Mouse (Mus musculus): Measurements from ENCODE around the gene Plcb3.

Gene Plcb3

GRCm38 (mm10) chr19:6969665-6970381 is 6.4 kb downstream of the Plcb3 start:
- DNase-seq (ENCODE audit: low read depth), result peak; percentile 89

- no peak for DNase-seq (ENCODE audit: low read depth)
Measured at GRCm38 (mm10) chr19:6969291-6969664, 7.0 kb downstream of the Plcb3 start.

- DNase-seq (ENCODE audit: low read depth), result peak; percentile 55
Measured at GRCm38 (mm10) chr19:6968491-6969271, 7.6 kb downstream of the Plcb3 start.

- DNase-seq (ENCODE audit: low read depth), result no peak
Measured at GRCm38 (mm10) chr19:6956461-6956860, 19.8 kb downstream of the Plcb3 start.

- no peak for DNase-seq (ENCODE audit: low read depth)
Measured at GRCm38 (mm10) chr19:6955424-6955823, 20.8 kb downstream of the Plcb3 start.

- DNase-seq (ENCODE audit: low read depth), result peak; percentile 55
Measured at GRCm38 (mm10) chr19:6954046-6954445, 22.2 kb downstream of the Plcb3 start.

GRCm38 (mm10) chr19:6952712-6953037 is 23.6 kb downstream of the Plcb3 start:
- peak; percentile 45 for DNase-seq (ENCODE audit: low read depth)

- DNase-seq (ENCODE audit: low read depth), result peak; percentile 65
Measured at GRCm38 (mm10) chr19:6951994-6952711, 24.1 kb downstream of the Plcb3 start.

GRCm38 (mm10) chr19:6951381-6951968 is 24.8 kb downstream of the Plcb3 start:
- peak; percentile 90 for DNase-seq (ENCODE audit: low read depth)

- peak; percentile 71 for DNase-seq (ENCODE audit: low read depth)
Measured at GRCm38 (mm10) chr19:6950613-6951153, 25.6 kb downstream of the Plcb3 start.

- no peak for DNase-seq (ENCODE audit: low read depth)
Measured at GRCm38 (mm10) chr19:6949951-6950350, 26.3 kb downstream of the Plcb3 start.

- DNase-seq (ENCODE audit: low read depth), result no peak
Measured at GRCm38 (mm10) chr19:6949532-6949931, 26.7 kb downstream of the Plcb3 start.

- no peak for DNase-seq (ENCODE audit: low read depth)
Measured at GRCm38 (mm10) chr19:6948186-6948585, 28.1 kb downstream of the Plcb3 start.

GRCm38 (mm10) chr19:6947742-6948141 is 28.5 kb downstream of the Plcb3 start:
- DNase-seq (ENCODE audit: low read depth), result no peak

- DNase-seq (ENCODE audit: low read depth), result no peak
Measured at GRCm38 (mm10) chr19:6943709-6944108, 32.6 kb downstream of the Plcb3 start.

GRCm38 (mm10) chr19:6942764-6943163 is 33.5 kb downstream of the Plcb3 start:
- no peak for DNase-seq (ENCODE audit: low read depth)

- DNase-seq (ENCODE audit: low read depth), result peak; percentile 94
Measured at GRCm38 (mm10) chr19:6942249-6942691, 34.0 kb downstream of the Plcb3 start, which contains the start of gene Gpr137. Gpr137 (minus strand) TSS chr19:6942480.

- peak; percentile 97 for DNase-seq (ENCODE audit: low read depth)
Measured at GRCm38 (mm10) chr19:6941372-6942248, 34.7 kb downstream of the Plcb3 start, which contains the start of gene Bad. Bad (plus strand) TSS chr19:6941861.

GRCm38 (mm10) chr19:6940396-6941351 is 35.6 kb downstream of the Plcb3 start:
- no peak for DNase-seq (ENCODE audit: low read depth)
